Mouse (Mus musculus): ENCODE data around the gene Tle3. TPM values are rescaled to one million over a fixed set of nuclear protein-coding genes. Genes with fewer than 3 reads are reported as not detected.

Tle3 gene
- polyA plus RNA-seq (2015; fragmentation: Nextera tagmentation; extraction: Ambion mirVana), result 3.2 and 3.6 TPM in 2 replicates

GRCm38 (mm10) chr9:61371755-61372509, at the start of gene Tle3:
Gene Tle3 (plus strand): TSS chr9:61372366.
- Histone ChIP-seq H3K27me3 (ENCODE audit: insufficient read depth, low read length) (peaks cover 21% of the 10 kb centered on the region), H3K9me3 (ENCODE audit: low read length) (no peaks in the 10 kb centered on the region), H3K4me1 (ENCODE audit: insufficient read depth) (peaks cover 79% of the 10 kb centered on the region), H3K4me3 (ENCODE audit: low read depth, low read length) (peak within 1 kb of the TSS; percentile 62), H3K36me3 (replicated peaks; ENCODE audit: insufficient read depth, low read length) (peaks cover 6% of the 10 kb centered on the region; the same call in 1 of the 2 replicates), H3K27ac (ENCODE audit: low read depth) (peak within 1 kb of the TSS; percentile 87), H3K4me2 (ENCODE audit: low read depth, low read length) (peak within 1 kb of the TSS; percentile 96), H3K9ac (replicated peaks) (peak within 1 kb of the TSS; percentile 87)
- TF ChIP-seq EP300 (IDR thresholded peaks at IDR 0.05; ENCODE audit: low read depth) (peak; percentile 60; the same call in 1 of the 2 replicates), CTCF (IDR thresholded peaks at IDR 0.05; ENCODE audit: low read depth) (peak; percentile 68)
- ATAC-seq, result peak; percentile 68
- under 1% methylated on average over 35 of the region's 35 CpGs for WGBS (ENCODE audit: insufficient replicate concordance)
- DNase-seq, result peak; percentile 95

- no peaks in the 10 kb centered on the region for H3K9me3 ChIP-seq (ENCODE audit: low read length)
- DNase-seq (peak; percentile 40), ATAC-seq (peak; percentile 54)
- H3K4me1 ChIP-seq (ENCODE audit: insufficient read depth), result peaks cover 34% of the 10 kb centered on the region
- H3K9ac ChIP-seq (replicated peaks), result no peak overlapping the region
- no peaks in the 10 kb centered on the region for H3K27me3 ChIP-seq (ENCODE audit: insufficient read depth, low read length)
- 60% methylated on average over 5 of the region's 5 CpGs for WGBS (ENCODE audit: insufficient replicate concordance)
- peak overlapping the region; percentile 79 for H3K27ac ChIP-seq (ENCODE audit: low read depth)
- no peak overlapping the region for H3K4me3 ChIP-seq (ENCODE audit: low read depth, low read length)
- no peaks in the 10 kb centered on the region for H3K36me3 ChIP-seq (replicated peaks; ENCODE audit: insufficient read depth, low read length)
- H3K4me2 ChIP-seq (ENCODE audit: low read depth, low read length), result no peak overlapping the region
- TF ChIP-seq EP300 (IDR thresholded peaks at IDR 0.05; ENCODE audit: low read depth), result no peak
- TF ChIP-seq CTCF (IDR thresholded peaks at IDR 0.05; ENCODE audit: low read depth), result no peak
Measured at GRCm38 (mm10) chr9:61323221-61323620, 48.9 kb upstream of the Tle3 start.

- 50% methylated on average over 3 of the region's 3 CpGs for WGBS (ENCODE audit: insufficient replicate concordance)
- Histone ChIP-seq H3K4me1 (ENCODE audit: insufficient read depth) (peaks cover 34% of the 10 kb centered on the region), H3K27ac (ENCODE audit: low read depth) (no peak overlapping the region), H3K4me3 (ENCODE audit: low read depth, low read length) (no peak overlapping the region), H3K36me3 (replicated peaks; ENCODE audit: insufficient read depth, low read length) (no peaks in the 10 kb centered on the region), H3K9ac (replicated peaks) (no peak overlapping the region), H3K4me2 (ENCODE audit: low read depth, low read length) (no peak overlapping the region), H3K9me3 (ENCODE audit: low read length) (no peaks in the 10 kb centered on the region), H3K27me3 (ENCODE audit: insufficient read depth, low read length) (no peaks in the 10 kb centered on the region)
- peak; percentile 30; the same call in 1 of the 2 replicates for ATAC-seq
- TF ChIP-seq EP300 (IDR thresholded peaks at IDR 0.05; ENCODE audit: low read depth) (peak; percentile 69; the same call in 1 of the 2 replicates), CTCF (IDR thresholded peaks at IDR 0.05; ENCODE audit: low read depth) (no peak)
- DNase-seq, result no peak
Measured at GRCm38 (mm10) chr9:61323879-61324278, 48.3 kb upstream of the Tle3 start.

- Histone ChIP-seq H3K4me3 (ENCODE audit: low read depth, low read length) (no peak overlapping the region), H3K9me3 (ENCODE audit: low read length) (no peaks in the 10 kb centered on the region), H3K36me3 (replicated peaks; ENCODE audit: insufficient read depth, low read length) (no peaks in the 10 kb centered on the region), H3K9ac (replicated peaks) (no peak overlapping the region), H3K27ac (ENCODE audit: low read depth) (no peak overlapping the region), H3K4me1 (ENCODE audit: insufficient read depth) (peaks cover 34% of the 10 kb centered on the region), H3K4me2 (ENCODE audit: low read depth, low read length) (no peak overlapping the region), H3K27me3 (ENCODE audit: insufficient read depth, low read length) (no peaks in the 10 kb centered on the region)
- no peak for ATAC-seq
- no peak for DNase-seq
- TF ChIP-seq EP300 (IDR thresholded peaks at IDR 0.05; ENCODE audit: low read depth) (no peak), CTCF (IDR thresholded peaks at IDR 0.05; ENCODE audit: low read depth) (no peak)
- 62% methylated on average over 12 of the region's 12 CpGs for WGBS (ENCODE audit: insufficient replicate concordance)
Measured at GRCm38 (mm10) chr9:61324354-61324753, 47.8 kb upstream of the Tle3 start.

GRCm38 (mm10) chr9:61325012-61325411, 47.2 kb upstream of the Tle3 start:
- ATAC-seq (no peak), DNase-seq (no peak)
- Histone ChIP-seq H3K4me3 (ENCODE audit: low read depth, low read length) (no peak overlapping the region), H3K9me3 (ENCODE audit: low read length) (no peaks in the 10 kb centered on the region), H3K4me2 (ENCODE audit: low read depth, low read length) (no peak overlapping the region), H3K27ac (ENCODE audit: low read depth) (no peak overlapping the region), H3K36me3 (replicated peaks; ENCODE audit: insufficient read depth, low read length) (no peaks in the 10 kb centered on the region), H3K9ac (replicated peaks) (no peak overlapping the region), H3K27me3 (ENCODE audit: insufficient read depth, low read length) (no peaks in the 10 kb centered on the region), H3K4me1 (ENCODE audit: insufficient read depth) (peaks cover 34% of the 10 kb centered on the region)
- 33% methylated on average over 2 of the region's 2 CpGs for WGBS (ENCODE audit: insufficient replicate concordance)
- TF ChIP-seq EP300 (IDR thresholded peaks at IDR 0.05; ENCODE audit: low read depth), result no peak
- TF ChIP-seq CTCF (IDR thresholded peaks at IDR 0.05; ENCODE audit: low read depth), result no peak

GRCm38 (mm10) chr9:61325931-61326351, 46.2 kb upstream of the Tle3 start:
- H3K36me3 ChIP-seq (replicated peaks; ENCODE audit: insufficient read depth, low read length), result no peaks in the 10 kb centered on the region
- no peaks in the 10 kb centered on the region for H3K27me3 ChIP-seq (ENCODE audit: insufficient read depth, low read length)
- TF ChIP-seq CTCF (IDR thresholded peaks at IDR 0.05; ENCODE audit: low read depth), result no peak
- no peak for TF ChIP-seq EP300 (IDR thresholded peaks at IDR 0.05; ENCODE audit: low read depth)
- no peak overlapping the region for H3K27ac ChIP-seq (ENCODE audit: low read depth)
- H3K4me1 ChIP-seq (ENCODE audit: insufficient read depth), result peaks cover 34% of the 10 kb centered on the region
- no peaks in the 10 kb centered on the region for H3K9me3 ChIP-seq (ENCODE audit: low read length)
- H3K9ac ChIP-seq (replicated peaks), result no peak overlapping the region
- no peak overlapping the region for H3K4me3 ChIP-seq (ENCODE audit: low read depth, low read length)
- 33% methylated on average over 7 of the region's 7 CpGs for WGBS (ENCODE audit: insufficient replicate concordance)
- ATAC-seq (no peak), DNase-seq (no peak)
- H3K4me2 ChIP-seq (ENCODE audit: low read depth, low read length), result no peak overlapping the region

Data from liver, postnatal 0 days (tissue).